Mouse (Mus musculus): ENCODE measurements around the gene Pknox2.

GRCm38 (mm10) chr9:37021586-37022230 lies 125.5 kb downstream of the Pknox2 start:
- TF ChIP-seq POLR2A (IDR thresholded peaks at IDR 0.05; ENCODE audit: borderline replicate concordance, extremely low read depth, low read depth, low read length): no peak
- TF ChIP-seq CTCF (IDR thresholded peaks at IDR 0.05; ENCODE audit: insufficient read depth, low read length): no peak

All from lung, adult 2 months (tissue).